Mouse (Mus musculus): ENCODE results near the gene Galnt17. TPM values are rescaled to one million over a fixed set of nuclear protein-coding genes. Genes with fewer than 3 reads are reported as not detected.

Gene Galnt17
- polyA plus RNA-seq, 1 experiment: 15.3 TPM

- TF ChIP-seq CTCF (IDR thresholded peaks at IDR 0.05; ENCODE audit: borderline replicate concordance, extremely low read depth, insufficient read depth, insufficient read length): no peak
- TF ChIP-seq POLR2A (IDR thresholded peaks at IDR 0.05; ENCODE audit: borderline replicate concordance, extremely low read depth, insufficient read depth, insufficient read length, poor library complexity, severe bottlenecking): no peak
Observed at GRCm38 (mm10) chr5:131293726-131294449, 14.4 kb downstream of the Galnt17 start.

DNA sequence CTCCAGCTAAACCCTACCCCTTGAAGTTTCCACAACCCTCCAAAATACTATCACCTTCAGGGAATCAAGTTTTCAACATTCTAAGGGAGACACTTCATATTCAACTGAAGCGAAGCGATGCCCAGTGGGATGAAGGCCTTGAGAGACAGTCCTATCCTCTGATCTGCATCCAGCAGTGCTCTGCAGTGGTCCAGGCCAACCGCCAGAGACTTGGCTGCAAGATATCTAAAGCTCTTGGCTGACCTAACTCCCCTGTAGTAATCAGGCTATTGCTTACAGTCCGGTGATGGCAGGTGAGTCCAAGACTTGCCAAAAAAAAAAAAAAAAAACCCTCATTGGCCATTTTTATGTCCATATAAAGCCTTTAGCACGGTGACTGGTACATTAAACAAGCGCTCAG is 21.2 kb downstream of the Galnt17 start:
- TF ChIP-seq POLR2A (IDR thresholded peaks at IDR 0.05; ENCODE audit: borderline replicate concordance, extremely low read depth, insufficient read depth, insufficient read length, poor library complexity, severe bottlenecking) (no peak), CTCF (IDR thresholded peaks at IDR 0.05; ENCODE audit: borderline replicate concordance, extremely low read depth, insufficient read depth, insufficient read length) (no peak)
- no peak for DNase-seq (ENCODE audit: low read depth)

More at GRCm38 (mm10) chr5:131293726-131294449, 14.4 kb downstream of the Galnt17 start:
- peak; percentile 71 for DNase-seq (ENCODE audit: low read depth)

DNA sequence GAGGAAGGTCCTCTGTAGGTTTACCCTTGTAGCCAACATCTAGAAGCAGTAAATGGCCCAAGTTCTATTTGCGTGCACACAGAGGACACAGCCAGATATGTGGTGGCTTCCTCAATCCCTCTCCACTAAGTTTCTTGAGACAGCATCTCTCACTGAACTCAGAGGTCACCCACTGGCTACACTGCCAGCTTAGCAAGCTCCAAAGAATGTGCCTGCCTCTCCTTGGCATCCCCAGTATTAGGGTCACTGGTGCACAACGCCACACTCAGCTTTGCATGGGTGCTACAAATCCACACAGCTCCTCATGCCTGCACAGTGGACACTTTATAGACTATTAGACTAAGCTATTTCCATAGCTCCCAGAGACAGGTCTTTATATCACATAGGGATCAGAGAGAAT is 21.6 kb downstream of the Galnt17 start:
- TF ChIP-seq CTCF (IDR thresholded peaks at IDR 0.05; ENCODE audit: borderline replicate concordance, extremely low read depth, insufficient read depth, insufficient read length): no peak
- TF ChIP-seq POLR2A (IDR thresholded peaks at IDR 0.05; ENCODE audit: borderline replicate concordance, extremely low read depth, insufficient read depth, insufficient read length, poor library complexity, severe bottlenecking): no peak
- DNase-seq (ENCODE audit: low read depth): no peak

- TF ChIP-seq POLR2A (IDR thresholded peaks at IDR 0.05; ENCODE audit: borderline replicate concordance, extremely low read depth, insufficient read depth, insufficient read length, poor library complexity, severe bottlenecking) (no peak), CTCF (IDR thresholded peaks at IDR 0.05; ENCODE audit: borderline replicate concordance, extremely low read depth, insufficient read depth, insufficient read length) (peak; percentile 56; the same call in 1 of the 2 replicates)
- DNase-seq (ENCODE audit: low read depth): peak; percentile 30
Observed at GRCm38 (mm10) chr5:131280349-131280748, 27.9 kb downstream of the Galnt17 start.

DNA sequence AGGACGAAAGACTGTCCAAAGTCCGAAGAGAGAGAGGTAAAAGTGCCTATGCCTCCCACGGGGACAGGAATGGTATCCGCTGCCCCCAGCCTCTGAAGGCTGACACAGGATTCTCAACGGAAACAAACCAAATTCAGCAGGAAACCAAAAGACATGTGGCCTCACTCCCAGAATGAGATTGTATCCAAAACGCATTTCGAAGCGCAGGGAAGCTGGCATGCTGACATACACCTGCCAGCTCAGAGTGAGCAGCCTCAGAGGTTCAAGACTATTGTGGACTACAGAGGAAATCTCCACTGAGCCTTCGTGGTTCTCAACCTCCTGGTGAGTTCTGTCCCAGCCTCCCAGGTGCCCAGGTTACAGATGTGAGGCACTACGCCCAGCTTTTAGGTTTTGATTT is 29.0 kb downstream of the Galnt17 start:
- TF ChIP-seq CTCF (IDR thresholded peaks at IDR 0.05; ENCODE audit: borderline replicate concordance, extremely low read depth, insufficient read depth, insufficient read length) (no peak), POLR2A (IDR thresholded peaks at IDR 0.05; ENCODE audit: borderline replicate concordance, extremely low read depth, insufficient read depth, insufficient read length, poor library complexity, severe bottlenecking) (no peak)
- DNase-seq (ENCODE audit: low read depth): no peak

DNA sequence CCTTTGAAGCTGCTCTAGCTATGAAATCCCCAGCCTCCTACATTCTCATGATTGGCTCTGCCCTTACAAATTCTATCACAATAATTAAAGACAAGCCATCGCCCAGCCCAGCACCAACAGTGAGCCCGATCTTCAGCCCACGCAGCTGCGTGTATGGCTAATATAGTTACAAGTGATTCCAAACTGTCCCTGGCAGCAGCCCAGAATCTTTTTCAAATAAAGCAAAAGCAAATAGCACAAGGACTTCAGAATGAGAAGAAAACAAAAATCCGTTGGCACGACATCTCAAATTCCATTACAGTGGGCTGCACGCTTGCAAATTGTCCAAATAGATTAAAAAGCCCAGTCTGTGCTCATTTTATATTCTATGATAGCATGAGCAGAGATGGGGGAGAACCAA is 31.1 kb downstream of the Galnt17 start:
- TF ChIP-seq CTCF (IDR thresholded peaks at IDR 0.05; ENCODE audit: borderline replicate concordance, extremely low read depth, insufficient read depth, insufficient read length) (no peak), POLR2A (IDR thresholded peaks at IDR 0.05; ENCODE audit: borderline replicate concordance, extremely low read depth, insufficient read depth, insufficient read length, poor library complexity, severe bottlenecking) (no peak)
- peak; percentile 84 for DNase-seq (ENCODE audit: low read depth)

DNA sequence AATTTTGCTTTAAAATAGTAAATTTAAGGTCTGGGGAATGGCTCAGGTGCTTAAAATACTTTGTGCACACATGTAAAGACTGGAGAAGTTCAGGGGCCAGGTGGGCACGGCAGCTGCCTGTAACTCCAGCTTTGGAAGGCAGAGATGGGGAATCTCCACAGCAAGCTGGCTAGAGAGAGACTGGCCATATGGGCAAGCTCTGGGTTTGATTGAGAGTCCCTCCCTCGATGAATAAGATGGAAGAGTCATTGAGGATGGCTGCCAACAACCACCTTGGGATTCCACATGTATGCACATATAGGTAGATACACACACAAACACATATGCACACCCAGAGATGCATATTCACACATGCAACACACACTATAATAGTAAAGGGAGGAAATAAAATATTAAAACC is 42.0 kb downstream of the Galnt17 start:
- DNase-seq (ENCODE audit: low read depth): no peak
- TF ChIP-seq POLR2A (IDR thresholded peaks at IDR 0.05; ENCODE audit: borderline replicate concordance, extremely low read depth, insufficient read depth, insufficient read length, poor library complexity, severe bottlenecking) (no peak), CTCF (IDR thresholded peaks at IDR 0.05; ENCODE audit: borderline replicate concordance, extremely low read depth, insufficient read depth, insufficient read length) (no peak)

DNA sequence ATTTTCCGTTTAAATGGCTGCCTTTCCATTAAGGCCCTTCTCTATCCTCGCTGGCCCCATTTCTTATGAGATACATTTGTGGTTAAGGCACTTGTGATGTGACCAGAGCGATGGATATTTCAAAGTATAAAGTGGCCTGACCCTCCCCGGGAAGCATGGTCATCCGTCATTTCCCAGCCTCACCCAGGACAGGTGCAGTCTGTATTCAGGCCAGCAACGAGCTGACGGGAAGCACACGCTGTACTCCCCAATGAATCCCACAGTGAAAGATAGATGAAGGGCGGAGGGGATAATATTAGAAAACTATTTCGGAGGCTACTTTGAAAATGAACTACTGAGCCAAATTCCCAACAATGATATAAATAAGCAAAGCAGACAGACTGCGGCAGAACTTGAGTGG is 44.2 kb downstream of the Galnt17 start:
- no peak for TF ChIP-seq CTCF (IDR thresholded peaks at IDR 0.05; ENCODE audit: borderline replicate concordance, extremely low read depth, insufficient read depth, insufficient read length)
- TF ChIP-seq POLR2A (IDR thresholded peaks at IDR 0.05; ENCODE audit: borderline replicate concordance, extremely low read depth, insufficient read depth, insufficient read length, poor library complexity, severe bottlenecking): no peak
- DNase-seq (ENCODE audit: low read depth): no peak

- no peak for TF ChIP-seq POLR2A (IDR thresholded peaks at IDR 0.05; ENCODE audit: borderline replicate concordance, extremely low read depth, insufficient read depth, insufficient read length, poor library complexity, severe bottlenecking)
- no peak for TF ChIP-seq CTCF (IDR thresholded peaks at IDR 0.05; ENCODE audit: borderline replicate concordance, extremely low read depth, insufficient read depth, insufficient read length)
- DNase-seq (ENCODE audit: low read depth): peak; percentile 10
Observed at GRCm38 (mm10) chr5:131250701-131251636, 57.3 kb downstream of the Galnt17 start.

- no peak for DNase-seq (ENCODE audit: low read depth)
- no peak for TF ChIP-seq CTCF (IDR thresholded peaks at IDR 0.05; ENCODE audit: borderline replicate concordance, extremely low read depth, insufficient read depth, insufficient read length)
- TF ChIP-seq POLR2A (IDR thresholded peaks at IDR 0.05; ENCODE audit: borderline replicate concordance, extremely low read depth, insufficient read depth, insufficient read length, poor library complexity, severe bottlenecking): no peak
Observed at GRCm38 (mm10) chr5:131248416-131248815, 59.9 kb downstream of the Galnt17 start.

DNA sequence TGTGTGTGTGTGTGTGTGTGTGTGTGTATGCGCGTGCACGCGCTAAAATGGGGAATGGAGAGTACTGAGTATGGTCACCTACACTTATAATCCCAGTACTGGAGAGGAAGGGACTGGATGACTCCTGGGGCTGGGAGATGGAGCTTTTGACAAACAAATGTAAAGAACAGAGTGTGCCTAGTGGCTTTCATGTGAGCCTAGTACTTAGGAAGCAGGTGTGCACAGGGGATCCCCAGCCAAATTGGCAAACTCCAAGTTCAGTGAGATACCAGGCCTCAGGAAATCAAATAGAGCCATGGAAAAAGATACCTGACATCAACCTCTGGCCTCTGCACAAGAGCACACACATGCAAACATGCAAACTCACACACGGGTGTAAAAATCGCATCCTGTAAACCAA is 61.7 kb downstream of the Galnt17 start:
- no peak for TF ChIP-seq POLR2A (IDR thresholded peaks at IDR 0.05; ENCODE audit: borderline replicate concordance, extremely low read depth, insufficient read depth, insufficient read length, poor library complexity, severe bottlenecking)
- no peak for TF ChIP-seq CTCF (IDR thresholded peaks at IDR 0.05; ENCODE audit: borderline replicate concordance, extremely low read depth, insufficient read depth, insufficient read length)
- DNase-seq (ENCODE audit: low read depth): no peak

Data from brain, embryonic 14.5 days (tissue).